Mouse (Mus musculus): Measurements from ENCODE around the gene Caly.

Caly gene

GRCm38 (mm10) chr7:140120484-140120883 is 38.1 kb upstream of the Caly start:
- no peaks in the 10 kb centered on the region for H3K36me3 ChIP-seq (ENCODE audit: insufficient read depth, low read length)
- no peaks in the 10 kb centered on the region for H3K9me3 ChIP-seq (ENCODE audit: low read length)
- peaks cover 47% of the 10 kb centered on the region for H3K4me1 ChIP-seq (replicated peaks; ENCODE audit: low read depth, low read length)
- TF ChIP-seq CTCF (conservative IDR thresholded peaks at IDR 0.05; ENCODE audit: low read length) (no peak), NANOG (IDR thresholded peaks at IDR 0.05; ENCODE audit: borderline replicate concordance, low read length) (no peak), POU5F1 (IDR thresholded peaks at IDR 0.05; ENCODE audit: borderline replicate concordance, low read length) (no peak)
- H3K4me3 ChIP-seq (replicated peaks; ENCODE audit: low read length) = no peak overlapping the region
- no peaks in the 10 kb centered on the region for H3K27me3 ChIP-seq (ENCODE audit: insufficient read depth, low read length)

DNA sequence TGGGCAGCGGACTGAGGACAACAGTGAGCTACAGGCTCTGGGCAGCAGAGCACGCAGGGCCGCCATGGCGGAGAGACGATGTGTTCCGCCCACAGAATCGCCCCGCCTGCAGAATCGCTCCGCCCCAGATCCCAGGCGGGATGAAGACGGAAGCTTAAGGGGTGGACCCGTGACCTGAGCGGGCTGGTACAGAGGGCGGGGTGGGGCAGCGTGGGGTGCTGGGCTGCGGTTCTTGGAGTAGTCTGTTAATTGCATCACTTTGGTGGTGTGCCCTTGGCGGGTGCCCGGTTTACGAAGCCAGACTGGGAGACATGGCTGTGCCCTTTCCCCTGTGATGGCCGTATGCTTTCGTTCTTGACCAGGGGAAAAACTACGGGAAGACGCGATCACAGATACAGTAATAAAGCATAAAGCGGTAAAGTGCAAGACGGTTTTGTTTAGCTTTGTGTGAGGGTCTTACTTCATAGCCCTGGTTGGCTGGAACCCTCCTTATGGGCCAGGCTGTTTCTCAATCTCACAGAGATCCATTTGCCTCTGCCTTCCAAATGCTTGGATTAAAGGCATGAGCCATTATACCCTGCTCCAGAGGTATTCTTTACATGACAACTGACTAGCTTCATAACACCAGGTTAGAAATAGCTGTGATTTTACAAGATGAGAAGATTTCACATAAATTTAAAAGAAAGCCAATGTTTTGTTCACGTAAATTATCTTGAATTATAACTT is 34.1 kb upstream of the Caly start, which contains the start of gene Echs1:
TSS of gene Echs1 (minus strand) at position 148 of the 726 bp plus-strand sequence.
- Histone ChIP-seq H3K9me3 (ENCODE audit: low read length) (no peaks in the 10 kb centered on the region), H3K36me3 (ENCODE audit: insufficient read depth, low read length) (peaks cover 22% of the 10 kb centered on the region), H3K4me3 (replicated peaks; ENCODE audit: low read length) (peak within 1 kb of the TSS; percentile 92), H3K4me1 (replicated peaks; ENCODE audit: low read depth, low read length) (peaks cover 30% of the 10 kb centered on the region), H3K27me3 (ENCODE audit: insufficient read depth, low read length) (no peaks in the 10 kb centered on the region)
- TF ChIP-seq CTCF (conservative IDR thresholded peaks at IDR 0.05; ENCODE audit: low read length) (no peak), POU5F1 (IDR thresholded peaks at IDR 0.05; ENCODE audit: borderline replicate concordance, low read length) (no peak), NANOG (IDR thresholded peaks at IDR 0.05; ENCODE audit: borderline replicate concordance, low read length) (no peak)

GRCm38 (mm10) chr7:140115583-140116328 is 33.4 kb upstream of the Caly start, which contains the start of gene Paox:
Paox (plus strand) TSS chr7:140115799.
- no peaks in the 10 kb centered on the region for H3K27me3 ChIP-seq (ENCODE audit: insufficient read depth, low read length)
- peak within 1 kb of the TSS; percentile 92 for H3K4me3 ChIP-seq (replicated peaks; ENCODE audit: low read length)
- no peaks in the 10 kb centered on the region for H3K9me3 ChIP-seq (ENCODE audit: low read length)
- H3K36me3 ChIP-seq (ENCODE audit: insufficient read depth, low read length) = peaks cover 29% of the 10 kb centered on the region
- TF ChIP-seq POU5F1 (IDR thresholded peaks at IDR 0.05; ENCODE audit: borderline replicate concordance, low read length) = no peak
- no peak for TF ChIP-seq CTCF (conservative IDR thresholded peaks at IDR 0.05; ENCODE audit: low read length)
- TF ChIP-seq NANOG (IDR thresholded peaks at IDR 0.05; ENCODE audit: borderline replicate concordance, low read length) = no peak
- H3K4me1 ChIP-seq (replicated peaks; ENCODE audit: low read depth, low read length) = peaks cover 28% of the 10 kb centered on the region

- Histone ChIP-seq H3K9me3 (ENCODE audit: low read length) (no peaks in the 10 kb centered on the region), H3K4me1 (replicated peaks; ENCODE audit: low read depth, low read length) (peaks cover 19% of the 10 kb centered on the region), H3K27me3 (ENCODE audit: insufficient read depth, low read length) (no peaks in the 10 kb centered on the region), H3K4me3 (replicated peaks; ENCODE audit: low read length) (no peak overlapping the region), H3K36me3 (ENCODE audit: insufficient read depth, low read length) (peaks cover 67% of the 10 kb centered on the region)
- no peak for TF ChIP-seq NANOG (IDR thresholded peaks at IDR 0.05; ENCODE audit: borderline replicate concordance, low read length)
- no peak for TF ChIP-seq CTCF (conservative IDR thresholded peaks at IDR 0.05; ENCODE audit: low read length)
- no peak for TF ChIP-seq POU5F1 (IDR thresholded peaks at IDR 0.05; ENCODE audit: borderline replicate concordance, low read length)
Measured at GRCm38 (mm10) chr7:140111943-140112342, 29.6 kb upstream of the Caly start.

DNA sequence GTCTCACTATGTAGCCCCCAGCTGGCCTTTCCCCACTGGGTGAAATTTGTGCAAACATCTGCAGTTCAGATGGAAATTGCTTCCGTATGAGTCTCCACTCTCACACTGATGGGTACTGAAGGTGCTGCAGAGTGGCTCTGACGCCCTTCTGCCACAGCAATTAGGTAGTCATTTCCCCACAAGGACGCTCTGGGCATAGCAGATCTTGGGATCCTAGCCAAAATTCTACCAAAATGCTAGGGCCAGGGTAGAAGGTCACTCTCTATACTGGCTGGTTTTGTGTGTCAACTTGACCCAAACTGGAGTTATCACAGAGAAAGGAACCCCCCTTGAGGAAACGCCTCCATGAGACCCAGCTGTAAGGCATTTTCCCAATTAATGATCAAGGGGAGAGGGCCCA is 21.7 kb upstream of the Caly start:
- Histone ChIP-seq H3K9me3 (ENCODE audit: low read length) (no peaks in the 10 kb centered on the region), H3K4me3 (replicated peaks; ENCODE audit: low read length) (no peak overlapping the region), H3K36me3 (ENCODE audit: insufficient read depth, low read length) (peaks cover 53% of the 10 kb centered on the region), H3K27me3 (ENCODE audit: insufficient read depth, low read length) (peaks cover 3% of the 10 kb centered on the region; the same call in 1 of the 2 replicates), H3K4me1 (replicated peaks; ENCODE audit: low read depth, low read length) (peaks cover 22% of the 10 kb centered on the region)
- TF ChIP-seq CTCF (conservative IDR thresholded peaks at IDR 0.05; ENCODE audit: low read length) (no peak), NANOG (IDR thresholded peaks at IDR 0.05; ENCODE audit: borderline replicate concordance, low read length) (no peak), POU5F1 (IDR thresholded peaks at IDR 0.05; ENCODE audit: borderline replicate concordance, low read length) (no peak)

- Histone ChIP-seq H3K9me3 (ENCODE audit: low read length) (no peaks in the 10 kb centered on the region), H3K4me1 (replicated peaks; ENCODE audit: low read depth, low read length) (peaks cover 22% of the 10 kb centered on the region), H3K36me3 (ENCODE audit: insufficient read depth, low read length) (peaks cover 41% of the 10 kb centered on the region), H3K4me3 (replicated peaks; ENCODE audit: low read length) (peak within 1 kb of the TSS; percentile 76), H3K27me3 (ENCODE audit: insufficient read depth, low read length) (peaks cover 3% of the 10 kb centered on the region; the same call in 1 of the 2 replicates)
- TF ChIP-seq POU5F1 (IDR thresholded peaks at IDR 0.05; ENCODE audit: borderline replicate concordance, low read length) (no peak), NANOG (IDR thresholded peaks at IDR 0.05; ENCODE audit: borderline replicate concordance, low read length) (no peak), CTCF (conservative IDR thresholded peaks at IDR 0.05; ENCODE audit: low read length) (no peak)
Measured at GRCm38 (mm10) chr7:140101993-140102860, 19.9 kb upstream of the Caly start, which contains the start of gene Fuom. Fuom (minus strand) TSS chr7:140102441.

DNA sequence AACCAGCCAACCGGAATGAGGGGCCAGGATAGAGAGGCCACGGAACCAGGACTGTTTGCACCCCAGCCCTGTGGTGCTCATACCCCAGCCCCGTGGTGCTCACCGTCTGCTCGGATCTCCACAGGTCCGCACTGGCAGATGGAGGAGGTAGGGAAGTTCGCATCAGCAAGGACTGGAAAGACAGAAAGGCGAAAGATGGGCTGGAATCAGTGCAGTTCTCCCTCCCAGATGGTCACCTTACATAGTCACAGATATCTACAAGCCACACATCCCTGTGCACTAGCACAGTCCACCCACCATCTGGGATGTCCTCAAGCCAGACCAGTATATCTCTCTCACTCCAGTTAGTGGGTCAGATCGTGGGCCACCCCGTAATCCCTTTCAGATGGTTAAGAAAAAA is 19.1 kb upstream of the Caly start:
- Histone ChIP-seq H3K36me3 (ENCODE audit: insufficient read depth, low read length) (peaks cover 35% of the 10 kb centered on the region), H3K27me3 (ENCODE audit: insufficient read depth, low read length) (peaks cover 3% of the 10 kb centered on the region; the same call in 1 of the 2 replicates), H3K9me3 (ENCODE audit: low read length) (no peaks in the 10 kb centered on the region), H3K4me3 (replicated peaks; ENCODE audit: low read length) (peak overlapping the region; percentile 76), H3K4me1 (replicated peaks; ENCODE audit: low read depth, low read length) (peaks cover 22% of the 10 kb centered on the region)
- no peak for TF ChIP-seq CTCF (conservative IDR thresholded peaks at IDR 0.05; ENCODE audit: low read length)
- TF ChIP-seq NANOG (IDR thresholded peaks at IDR 0.05; ENCODE audit: borderline replicate concordance, low read length) = no peak
- no peak for TF ChIP-seq POU5F1 (IDR thresholded peaks at IDR 0.05; ENCODE audit: borderline replicate concordance, low read length)
